Mouse (Mus musculus) kidney, embryonic 16.5 days (tissue): ENCODE results near the gene Anapc1. TPM values are rescaled to one million over a fixed set of nuclear protein-coding genes. Genes with fewer than 3 reads are reported as not detected.

ENCODE experiments used
- ATAC-seq: fragments of 200-750 bp; cut with Nextera tagmentation; 2 replicates; pipeline ENCODE4 v1.8.0; 2017; ENCODE audit warnings: moderate TSS enrichment; ENCODE audit not compliant: low FRiP score, low TSS enrichment
- H3K27ac ChIP-seq: fragments of 300-500 bp; sonication (generic); 2 replicates; pipeline ENCODE4 v1.5.1; 2014; ENCODE audit warnings: low read length
- H3K27me3 ChIP-seq: fragments of 300-500 bp; sonication (generic); 2 replicates; pipeline ENCODE4 v1.6.1; 2014; ENCODE audit warnings: low read length, control low read depth, mixed read lengths; ENCODE audit not compliant: insufficient read depth
- H3K36me3 ChIP-seq: fragments of 300-500 bp; sonication (generic); 2 replicates; pipeline ENCODE4 v1.6.1; 2014; ENCODE audit warnings: low read length, control low read depth, mixed read lengths; ENCODE audit not compliant: insufficient read depth
- H3K4me1 ChIP-seq: fragments of 300-500 bp; sonication (generic); 2 replicates; pipeline ENCODE4 v1.6.1; 2014; ENCODE audit warnings: low read length, control low read depth, mixed read lengths; ENCODE audit not compliant: insufficient read depth
- H3K4me2 ChIP-seq: fragments of 300-500 bp; sonication (generic); replicated peaks from 2 replicates; pipeline ENCODE4 v1.6.1; 2014; ENCODE audit warnings: low read depth, low read length
- H3K4me3 ChIP-seq: fragments of 300-500 bp; sonication (generic); 2 replicates; pipeline ENCODE4 v1.5.1; 2014; ENCODE audit warnings: mild to moderate bottlenecking, low read length
- H3K9ac ChIP-seq: fragments of 300-500 bp; sonication (generic); replicated peaks from 2 replicates; pipeline ENCODE4 v1.6.1; 2014; ENCODE audit warnings: low read length
- H3K9me3 ChIP-seq: fragments of 300-500 bp; sonication (generic); 2 replicates; pipeline ENCODE4 v1.6.1; 2016; ENCODE audit warnings: low read length, control low read depth
- WGBS: fragments of 180-500 bp; shearing (Covaris S2); extraction: QIAGEN DNeasy Blood & Tissue Kit; methylation state at CpG from one replicate; pipeline ENCODE4 v1.1.7; 2014; 5-methylcytosine and 5-hydroxymethylcytosine counted together
- polyA plus RNA-seq: library from polyadenylated mRNA; unstranded; fragments of >200 nt; fragmentation: Nextera tagmentation; extraction: Ambion mirVana; gene quantifications from 2 replicates; pipeline ENCODE4 v1.2.1, GENCODE M21; 2015

Anapc1 gene
- polyA plus RNA-seq, 1 experiment from 2014 or later: 62.1 TPM

GRCm38 (mm10) chr2:128719380-128719779 is 32.2 kb upstream of the Anapc1 start:
- H3K4me1 ChIP-seq: peaks cover 18% of the 10 kb centered on the region
- H3K27me3 ChIP-seq: no peaks in the 10 kb centered on the region
- 89% methylated on average over 2 of the region's 2 CpGs for WGBS
- no peak overlapping the region for H3K4me2 ChIP-seq
- no peak overlapping the region for H3K9ac ChIP-seq
- no peaks in the 10 kb centered on the region for H3K36me3 ChIP-seq
- no peak overlapping the region for H3K4me3 ChIP-seq
- no peak overlapping the region for H3K27ac ChIP-seq
- no peak for ATAC-seq
- H3K9me3 ChIP-seq: peaks cover 4% of the 10 kb centered on the region; the same call in 1 of the 2 replicates

- Histone ChIP-seq H3K9me3 (0 out of 2 replicates have a peak, but pooled peaks cover under 1% of the 10 kb centered on the region), H3K36me3 (no peaks in the 10 kb centered on the region), H3K4me2 (no peak overlapping the region), H3K9ac (no peak overlapping the region), H3K27me3 (no peaks in the 10 kb centered on the region), H3K4me3 (no peak overlapping the region), H3K4me1 (peaks cover 43% of the 10 kb centered on the region), H3K27ac (peak overlapping the region; percentile 95)
- ATAC-seq: no peak
- WGBS: 87% methylated on average over 1 of the region's 1 CpGs
These were observed 28.8 kb upstream of the Anapc1 start for GRCm38 (mm10) chr2:128715979-128716378.

- peak; percentile 94 for ATAC-seq
These were observed 27.6 kb upstream of the Anapc1 start for GRCm38 (mm10) chr2:128714724-128715241.

GRCm38 (mm10) chr2:128713548-128714003 is 26.4 kb upstream of the Anapc1 start:
- H3K36me3 ChIP-seq: no peaks in the 10 kb centered on the region
- WGBS: 31% methylated on average over 5 of the region's 5 CpGs
- peak overlapping the region; percentile 95 for H3K27ac ChIP-seq
- peak overlapping the region; percentile 24; the same call in 1 of the 2 replicates for H3K4me2 ChIP-seq
- ATAC-seq: peak; percentile 70
- H3K9me3 ChIP-seq: no peaks in the 10 kb centered on the region
- H3K9ac ChIP-seq: no peak overlapping the region
- peaks cover 56% of the 10 kb centered on the region for H3K4me1 ChIP-seq
- H3K4me3 ChIP-seq: no peak overlapping the region
- no peaks in the 10 kb centered on the region for H3K27me3 ChIP-seq

More at GRCm38 (mm10) chr2:128714724-128715241, 27.6 kb upstream of the Anapc1 start:
- Histone ChIP-seq H3K36me3 (no peaks in the 10 kb centered on the region), H3K4me1 (peaks cover 51% of the 10 kb centered on the region), H3K9ac (no peak overlapping the region), H3K27me3 (no peaks in the 10 kb centered on the region), H3K27ac (peak overlapping the region; percentile 95), H3K4me2 (no peak overlapping the region), H3K4me3 (no peak overlapping the region), H3K9me3 (no peaks in the 10 kb centered on the region)
- WGBS: 16% methylated on average over 7 of the region's 7 CpGs

- Histone ChIP-seq H3K4me1 (peaks cover 56% of the 10 kb centered on the region), H3K27ac (peak overlapping the region; percentile 95), H3K9me3 (no peaks in the 10 kb centered on the region), H3K36me3 (no peaks in the 10 kb centered on the region), H3K27me3 (no peaks in the 10 kb centered on the region), H3K4me3 (no peak overlapping the region), H3K4me2 (no peak overlapping the region), H3K9ac (no peak overlapping the region)
- ATAC-seq: no peak
- WGBS: 50% methylated on average over 6 of the region's 6 CpGs
These were observed 25.7 kb upstream of the Anapc1 start for GRCm38 (mm10) chr2:128712940-128713339.

- peak overlapping the region; percentile 59 for H3K27ac ChIP-seq
- H3K36me3 ChIP-seq: no peaks in the 10 kb centered on the region
- H3K4me3 ChIP-seq: no peak overlapping the region
- no peaks in the 10 kb centered on the region for H3K27me3 ChIP-seq
- 53% methylated on average over 6 of the region's 6 CpGs for WGBS
- no peak overlapping the region for H3K9ac ChIP-seq
- no peak for ATAC-seq
- H3K4me2 ChIP-seq: no peak overlapping the region
- peaks cover 49% of the 10 kb centered on the region for H3K4me1 ChIP-seq
- H3K9me3 ChIP-seq: no peaks in the 10 kb centered on the region
These were observed 23.4 kb upstream of the Anapc1 start for GRCm38 (mm10) chr2:128710609-128711008.

GRCm38 (mm10) chr2:128709264-128709663 is 22.1 kb upstream of the Anapc1 start:
- Histone ChIP-seq H3K9me3 (no peaks in the 10 kb centered on the region), H3K9ac (no peak overlapping the region; the same call in 1 of the 2 replicates), H3K36me3 (peaks cover 4% of the 10 kb centered on the region; the same call in 1 of the 2 replicates), H3K4me1 (peaks cover 36% of the 10 kb centered on the region), H3K27ac (peak overlapping the region; percentile 44; the same call in 1 of the 2 replicates), H3K4me3 (no peak overlapping the region), H3K4me2 (no peak overlapping the region), H3K27me3 (no peaks in the 10 kb centered on the region)
- 26% methylated on average over 6 of the region's 6 CpGs for WGBS
- no peak for ATAC-seq

GRCm38 (mm10) chr2:128704474-128704873 is 17.3 kb upstream of the Anapc1 start:
- Histone ChIP-seq H3K27ac (no peak overlapping the region), H3K4me2 (no peak overlapping the region), H3K9me3 (no peaks in the 10 kb centered on the region), H3K9ac (no peak overlapping the region), H3K27me3 (no peaks in the 10 kb centered on the region), H3K4me3 (no peak overlapping the region), H3K36me3 (peaks cover 4% of the 10 kb centered on the region; the same call in 1 of the 2 replicates), H3K4me1 (peaks cover 8% of the 10 kb centered on the region; the same call in 1 of the 2 replicates)
- ATAC-seq: 0 out of 2 replicates have a peak, but pooled peaks have one; percentile 12
- 75% methylated on average over 3 of the region's 3 CpGs for WGBS

GRCm38 (mm10) chr2:128699201-128699885 is 12.2 kb upstream of the Anapc1 start:
- Histone ChIP-seq H3K4me3 (peak overlapping the region; percentile 74), H3K27ac (peak overlapping the region; percentile 97), H3K4me2 (peak overlapping the region; percentile 85), H3K4me1 (peaks cover 12% of the 10 kb centered on the region; the same call in 1 of the 2 replicates), H3K36me3 (no peaks in the 10 kb centered on the region), H3K9me3 (no peaks in the 10 kb centered on the region), H3K9ac (peak overlapping the region; percentile 70), H3K27me3 (no peaks in the 10 kb centered on the region)
- ATAC-seq: peak; percentile 31
- WGBS: under 1% methylated on average over 24 of the region's 24 CpGs
